Comparison of ENCODE assay signal across 8 mouse cellular contexts in genomic region chr19:46500581-46501341, GRCm38 (mm10). TPM values are rescaled to one million over a fixed set of nuclear protein-coding genes. Genes with fewer than 3 reads are reported as not detected.
DNase-seq lines count a peak whose midpoint lies in the region; ATAC-seq and TF ChIP-seq lines count a peak whose summit lies in the region.

No protein-coding gene starts in this region.

- H3K4me2 ChIP-seq in heart, embryonic 12.5 days: peak overlapping the region; percentile 83
- peak overlapping the region; percentile 99 for H3K4me2 ChIP-seq in limb, embryonic 13.5 days (replicated peaks)
- H3K4me2 ChIP-seq in neural tube, embryonic 13.5 days: peak overlapping the region; percentile 99

- H3K4me1 ChIP-seq in kidney, adult 2 months (ENCODE audit: control insufficient read depth, insufficient read depth, low read length): peaks cover 17% of the 10 kb centered on the region
- peaks cover 20% of the 10 kb centered on the region for H3K4me1 ChIP-seq in heart, embryonic 12.5 days (replicated peaks)
- peaks cover 32% of the 10 kb centered on the region for H3K4me1 ChIP-seq in limb, embryonic 13.5 days
- H3K4me1 ChIP-seq in neural tube, embryonic 13.5 days (replicated peaks): peaks cover 24% of the 10 kb centered on the region

- DNase-seq in kidney, adult 2 months: no peak
- no peak for DNase-seq in kidney, postnatal 14 days
- DNase-seq in ES-CJ7 (ENCODE audit: low read depth, low spot score): peak; percentile 44
- peak; percentile 74 to 75 for DNase-seq in cerebellum, postnatal 14 days

- WGBS in kidney, adult 2 months: under 1% methylated on average over 50 of the region's 50 CpGs
- WGBS in heart, embryonic 12.5 days: under 1% methylated on average over 43 of the region's 50 CpGs
- WGBS in limb, embryonic 13.5 days: 0% methylated on average over 38 of the region's 50 CpGs
- under 1% methylated on average over 39 of the region's 50 CpGs for WGBS in neural tube, embryonic 13.5 days

- H3K9ac ChIP-seq in heart, embryonic 12.5 days: peak overlapping the region; percentile 96
- H3K9ac ChIP-seq in limb, embryonic 13.5 days: peak overlapping the region; percentile 86
- H3K9ac ChIP-seq in neural tube, embryonic 13.5 days: peak overlapping the region; percentile 100

- no peak for TF ChIP-seq POLR2A in kidney, adult 2 months (IDR thresholded peaks at IDR 0.05; ENCODE audit: low read depth, low read length)

- H3K9me3 ChIP-seq in heart, embryonic 12.5 days (replicated peaks): no peaks in the 10 kb centered on the region
- no peaks in the 10 kb centered on the region for H3K9me3 ChIP-seq in limb, embryonic 13.5 days
- no peaks in the 10 kb centered on the region for H3K9me3 ChIP-seq in neural tube, embryonic 13.5 days

- H3K36me3 ChIP-seq in kidney, adult 2 months (ENCODE audit: control insufficient read depth, insufficient read depth, low read length): no peaks in the 10 kb centered on the region
- H3K36me3 ChIP-seq in heart, embryonic 12.5 days: peaks cover 3% of the 10 kb centered on the region; the same call in 1 of the 2 replicates
- H3K36me3 ChIP-seq in limb, embryonic 13.5 days: peaks cover 5% of the 10 kb centered on the region; the same call in 1 of the 2 replicates
- peaks cover 6% of the 10 kb centered on the region; the same call in 1 of the 2 replicates for H3K36me3 ChIP-seq in neural tube, embryonic 13.5 days

- ATAC-seq in heart, embryonic 12.5 days (ENCODE audit: insufficient number of reproducible peaks, low FRiP score): peak; percentile 9; the same call in 1 of the 2 replicates
- no peak for ATAC-seq in limb, embryonic 13.5 days (ENCODE audit: low FRiP score, low read depth)
- ATAC-seq in neural tube, embryonic 13.5 days (ENCODE audit: low read depth): peak; percentile 14; the same call in 1 of the 2 replicates
- no peak for ATAC-seq in megakaryocyte progenitor cell, adult 5-6 weeks (replicated peaks; ENCODE audit: poor library complexity)

- H3K27me3 ChIP-seq in kidney, adult 2 months (replicated peaks; ENCODE audit: control insufficient read depth, insufficient read depth, low read length): no peaks in the 10 kb centered on the region
- no peaks in the 10 kb centered on the region for H3K27me3 ChIP-seq in heart, embryonic 12.5 days (replicated peaks)
- no peaks in the 10 kb centered on the region for H3K27me3 ChIP-seq in limb, embryonic 13.5 days
- no peaks in the 10 kb centered on the region for H3K27me3 ChIP-seq in neural tube, embryonic 13.5 days

- H3K27ac ChIP-seq in kidney, adult 2 months (ENCODE audit: insufficient read depth, low read depth, low read length): peak overlapping the region; percentile 99
- peak overlapping the region; percentile 99 for H3K27ac ChIP-seq in heart, embryonic 12.5 days (ENCODE audit: poor library complexity, severe bottlenecking)
- peak overlapping the region; percentile 98 for H3K27ac ChIP-seq in limb, embryonic 13.5 days
- peak overlapping the region; percentile 100 for H3K27ac ChIP-seq in neural tube, embryonic 13.5 days (replicated peaks)

- no peak for TF ChIP-seq CTCF in kidney, adult 2 months (conservative IDR thresholded peaks at IDR 0.05; ENCODE audit: insufficient read depth, insufficient read length, low read depth, low read length)

- H3K4me3 ChIP-seq in kidney, adult 2 months (ENCODE audit: insufficient read depth, low read depth, low read length): peak overlapping the region; percentile 79
- H3K4me3 ChIP-seq in heart, embryonic 12.5 days: peak overlapping the region; percentile 96
- peak overlapping the region; percentile 92 for H3K4me3 ChIP-seq in limb, embryonic 13.5 days
- H3K4me3 ChIP-seq in neural tube, embryonic 13.5 days: peak overlapping the region; percentile 96

RNA-seq across cellular contexts. Expression of gene Trim8, which starts 0.7 kb away (rescaled TPM):
- 41.3 and 43.6 TPM in 2 replicates for polyA plus RNA-seq in kidney, adult 2 months (2012; rRNA removed)
- polyA plus RNA-seq in heart, embryonic 12.5 days (2016; fragmentation: Nextera tagmentation; extraction: Ambion mirVana): 24.1 and 24.2 TPM in 2 replicates
- 13.6 and 14.2 TPM in 2 replicates for polyA plus RNA-seq in limb, embryonic 13.5 days (2015; fragmentation: Nextera tagmentation; extraction: Ambion mirVana)
- polyA plus RNA-seq in neural tube, embryonic 13.5 days (2015; fragmentation: Nextera tagmentation; extraction: Ambion mirVana): 26.5 and 30.4 TPM in 2 replicates
- total RNA-seq in megakaryocyte progenitor cell, adult 5-6 weeks (2015): 9.7 and 18.0 TPM in 2 replicates
- total RNA-seq in megakaryocyte progenitor cell, adult 5-6 weeks (2017): 12.8 and 12.9 TPM in 2 replicates

Comparison
In these comparisons a context has a peak if more than half of its experiments do, and no peak if none do; other contexts are left out.
1. DNase-seq: peak in ES-CJ7 (single experiment) and cerebellum, postnatal 14 days (2 of 2); none in kidney, adult 2 months (single experiment) and kidney, postnatal 14 days (single experiment).
2. ATAC-seq: peak in heart, embryonic 12.5 days (single experiment) and neural tube, embryonic 13.5 days (single experiment); none in limb, embryonic 13.5 days (single experiment) and megakaryocyte progenitor cell, adult 5-6 weeks (single experiment).
3. Peak in every context shown above with its lines, with median percentiles within 50 percentile points of each other: H3K27ac ChIP-seq, H3K4me3 ChIP-seq, H3K4me2 ChIP-seq and H3K9ac ChIP-seq.